Mouse (Mus musculus) forebrain, postnatal 0 days (tissue): Measurements from ENCODE around the gene Creb3l4. TPM values are rescaled to one million over a fixed set of nuclear protein-coding genes. Genes with fewer than 3 reads are reported as not detected.

Source experiments
- ATAC-seq: fragments of 200-750 bp; cut with Nextera tagmentation; 2 replicates; pipeline ENCODE4 v1.8.0; 2017; ENCODE audit warnings: mild to moderate bottlenecking, moderate library complexity
- DNase-seq: peaks from one replicate; pipeline ENCODE4 v3.0.0-alpha.2; 2015
- H3K27ac ChIP-seq: fragments of 300-500 bp; sonication (generic); 2 replicates; pipeline ENCODE4 v1.5.1; 2014; ENCODE audit warnings: low read depth, mild to moderate bottlenecking, antibody characterized with exemption, low read length, moderate library complexity, mixed read lengths
- H3K27me3 ChIP-seq: fragments of 300-500 bp; sonication (generic); 2 replicates; pipeline ENCODE4 v1.6.1; 2014; ENCODE audit warnings: mild to moderate bottlenecking, low read length, mixed read lengths; ENCODE audit not compliant: insufficient read depth
- H3K36me3 ChIP-seq: fragments of 300-500 bp; sonication (generic); 2 replicates; pipeline ENCODE4 v1.6.1; 2014; ENCODE audit warnings: mild to moderate bottlenecking, moderate library complexity; ENCODE audit not compliant: insufficient read depth
- H3K4me1 ChIP-seq: fragments of 300-500 bp; sonication (generic); 2 replicates; pipeline ENCODE4 v1.6.1; 2014; ENCODE audit warnings: antibody characterized with exemption; ENCODE audit not compliant: insufficient read depth
- H3K4me2 ChIP-seq: fragments of 300-500 bp; sonication (generic); 2 replicates; pipeline ENCODE4 v1.6.1; 2014; ENCODE audit warnings: low read depth, mild to moderate bottlenecking, moderate library complexity
- H3K4me3 ChIP-seq: fragments of 300-500 bp; sonication (generic); 2 replicates; pipeline ENCODE4 v1.5.1; 2014; ENCODE audit warnings: low read depth, low read length, mixed read lengths
- H3K9ac ChIP-seq: fragments of 300-500 bp; sonication (generic); 2 replicates; pipeline ENCODE4 v1.6.1; 2014; ENCODE audit warnings: mild to moderate bottlenecking
- H3K9me3 ChIP-seq: fragments of 300-500 bp; sonication (generic); 2 replicates; pipeline ENCODE4 v1.6.1; 2016; ENCODE audit warnings: low read length
- CTCF ChIP-seq: sonication (generic); IDR thresholded peaks from 2 replicates; pipeline ENCODE4 v1.5.1; 2016; ENCODE audit warnings: antibody characterized with exemption, control low read depth, low read depth
- WGBS: fragments of 180-500 bp; shearing (Covaris S2); extraction: QIAGEN DNeasy Blood & Tissue Kit; methylation state at CpG from one replicate; pipeline ENCODE4 v1.1.7; 2014; 5-methylcytosine and 5-hydroxymethylcytosine counted together
- polyA plus RNA-seq: library from polyadenylated mRNA; unstranded; fragments of >200 nt; fragmentation: Nextera tagmentation; extraction: Ambion mirVana; gene quantifications from 2 replicates; pipeline ENCODE4 v1.2.1, GENCODE M21; 2015
- total RNA-seq: library from RNA; depleted of rRNA; stranded (reverse); fragments of >200 nt; gene quantifications from 2 replicates; pipeline ENCODE4 v1.2.3, GENCODE M21; 2014

The Creb3l4 gene
- total and polyA plus RNA-seq, 2 experiments from 2014 or later: 0.91 to 1.4 TPM

GRCm38 (mm10) chr3:90231507-90232333 is 11.6 kb downstream of the Creb3l4 start, which contains the start of gene Jtb:
Gene Jtb (plus strand): TSS chr3:90231597.
- no peaks in the 10 kb centered on the region for H3K9me3 ChIP-seq
- peaks cover 13% of the 10 kb centered on the region for H3K4me1 ChIP-seq
- peaks cover 18% of the 10 kb centered on the region for H3K36me3 ChIP-seq
- no peaks in the 10 kb centered on the region for H3K27me3 ChIP-seq
- peak within 1 kb of the TSS; percentile 84 for H3K4me2 ChIP-seq
- under 1% methylated on average over 61 of the region's 61 CpGs for WGBS
- TF ChIP-seq CTCF: no peak; the same call in 1 of the 2 replicates
- peak within 1 kb of the TSS; percentile 84 for H3K4me3 ChIP-seq
- peak; percentile 100 for ATAC-seq
- H3K27ac ChIP-seq: peak within 1 kb of the TSS; percentile 89
- H3K9ac ChIP-seq: peak within 1 kb of the TSS; percentile 83
- DNase-seq: peak; percentile 96

DNA sequence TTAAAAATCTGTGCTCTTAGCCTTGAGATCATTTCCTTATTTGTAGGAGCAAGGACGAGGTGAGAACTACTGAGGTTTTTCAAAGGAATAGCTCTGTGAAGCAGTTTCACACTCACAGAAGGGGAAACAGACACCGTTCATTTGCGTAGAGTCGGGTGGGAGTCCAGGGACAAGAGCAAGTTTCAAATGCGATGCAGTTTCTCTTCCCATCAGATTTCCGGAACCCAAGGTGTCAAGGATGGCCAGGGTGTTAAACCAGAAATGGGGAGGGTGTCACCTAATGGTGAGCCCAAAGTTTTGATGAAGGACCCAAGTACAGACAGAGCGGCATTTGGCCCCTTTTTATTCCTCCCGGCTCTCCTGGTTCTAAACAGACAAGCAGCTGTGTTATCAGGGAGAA is 12.2 kb downstream of the Creb3l4 start:
- H3K27ac ChIP-seq: peak overlapping the region; percentile 89
- peaks cover 18% of the 10 kb centered on the region for H3K36me3 ChIP-seq
- 0 out of 2 replicates have a peak, but pooled peaks have one; percentile 0 for ATAC-seq
- H3K27me3 ChIP-seq: no peaks in the 10 kb centered on the region
- no peak for DNase-seq
- H3K9me3 ChIP-seq: no peaks in the 10 kb centered on the region
- 0 out of 2 replicates have a peak overlapping the region, but pooled peaks have one; percentile 33 for H3K9ac ChIP-seq
- peak overlapping the region; percentile 84 for H3K4me2 ChIP-seq
- no peak for TF ChIP-seq CTCF
- peak overlapping the region; percentile 84 for H3K4me3 ChIP-seq
- 13% methylated on average over 8 of the region's 8 CpGs for WGBS
- H3K4me1 ChIP-seq: peaks cover 13% of the 10 kb centered on the region

- H3K36me3 ChIP-seq: no peaks in the 10 kb centered on the region
- TF ChIP-seq CTCF: no peak
- no peak overlapping the region for H3K4me3 ChIP-seq
- no peak for ATAC-seq
- no peak for DNase-seq
- 0 out of 2 replicates have a peak, but pooled peaks cover 5% of the 10 kb centered on the region for H3K4me1 ChIP-seq
- WGBS: 88% methylated on average over 10 of the region's 10 CpGs
- no peaks in the 10 kb centered on the region for H3K9me3 ChIP-seq
- H3K27me3 ChIP-seq: no peaks in the 10 kb centered on the region
- no peak overlapping the region for H3K9ac ChIP-seq
- no peak overlapping the region for H3K4me2 ChIP-seq
- H3K27ac ChIP-seq: no peak overlapping the region
Observed at GRCm38 (mm10) chr3:90224331-90224730, 19.0 kb downstream of the Creb3l4 start.

- Histone ChIP-seq H3K9ac (no peak overlapping the region), H3K36me3 (no peaks in the 10 kb centered on the region), H3K4me3 (no peak overlapping the region), H3K27me3 (no peaks in the 10 kb centered on the region), H3K27ac (no peak overlapping the region), H3K9me3 (no peaks in the 10 kb centered on the region), H3K4me1 (0 out of 2 replicates have a peak, but pooled peaks cover 5% of the 10 kb centered on the region), H3K4me2 (no peak overlapping the region)
- TF ChIP-seq CTCF: no peak
- 90% methylated on average over 3 of the region's 3 CpGs for whole genome bisulfite sequencing
- no peak for DNase-seq
- no peak for ATAC-seq
Observed at GRCm38 (mm10) chr3:90222941-90223340, 20.4 kb downstream of the Creb3l4 start.

DNA sequence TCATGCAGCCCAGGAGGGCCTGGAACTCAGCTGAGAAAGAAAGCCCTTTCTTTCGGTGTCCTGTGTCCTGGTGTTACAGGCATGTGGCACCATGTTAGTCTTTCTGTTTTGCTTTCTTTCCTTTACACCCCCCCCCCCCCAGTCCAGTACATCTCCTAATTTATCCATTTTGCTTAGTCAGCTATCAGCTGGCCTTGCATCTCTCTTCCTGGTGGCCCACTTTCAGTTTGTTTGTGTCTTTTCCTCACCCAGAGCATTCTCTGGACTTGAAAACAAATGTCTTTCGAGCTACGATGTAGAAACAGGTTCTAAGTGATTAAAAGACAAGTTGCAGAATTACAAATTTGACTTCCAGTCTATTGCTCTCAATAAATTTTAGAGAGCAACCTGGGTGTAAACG is 20.9 kb downstream of the Creb3l4 start:
- no peak for DNase-seq
- H3K9me3 ChIP-seq: no peaks in the 10 kb centered on the region
- H3K27me3 ChIP-seq: no peaks in the 10 kb centered on the region
- H3K36me3 ChIP-seq: no peaks in the 10 kb centered on the region
- H3K4me3 ChIP-seq: no peak overlapping the region
- ATAC-seq: no peak
- TF ChIP-seq CTCF: no peak
- H3K27ac ChIP-seq: no peak overlapping the region
- no peak overlapping the region for H3K4me2 ChIP-seq
- 0 out of 2 replicates have a peak, but pooled peaks cover 5% of the 10 kb centered on the region for H3K4me1 ChIP-seq
- H3K9ac ChIP-seq: no peak overlapping the region
- WGBS: 87% methylated on average over 4 of the region's 4 CpGs

GRCm38 (mm10) chr3:90221123-90221522 is 22.2 kb downstream of the Creb3l4 start:
- TF ChIP-seq CTCF: no peak
- Histone ChIP-seq H3K36me3 (no peaks in the 10 kb centered on the region), H3K4me1 (0 out of 2 replicates have a peak, but pooled peaks cover 5% of the 10 kb centered on the region), H3K4me2 (peak overlapping the region; percentile 78), H3K9ac (no peak overlapping the region; the same call in 1 of the 2 replicates), H3K27ac (no peak overlapping the region), H3K4me3 (peak overlapping the region; percentile 37; the same call in 1 of the 2 replicates), H3K27me3 (no peaks in the 10 kb centered on the region), H3K9me3 (no peaks in the 10 kb centered on the region)
- ATAC-seq (no peak), DNase-seq (no peak)
- WGBS: 23% methylated on average over 5 of the region's 5 CpGs

GRCm38 (mm10) chr3:90220531-90220951 is 22.8 kb downstream of the Creb3l4 start:
- no peaks in the 10 kb centered on the region for H3K27me3 ChIP-seq
- peak overlapping the region; percentile 78 for H3K4me2 ChIP-seq
- H3K9me3 ChIP-seq: no peaks in the 10 kb centered on the region
- H3K9ac ChIP-seq: peak overlapping the region; percentile 41
- 0 out of 2 replicates have a peak, but pooled peaks cover 5% of the 10 kb centered on the region for H3K4me1 ChIP-seq
- WGBS: 0% methylated on average over 19 of the region's 20 CpGs
- H3K27ac ChIP-seq: peak overlapping the region; percentile 52; the same call in 1 of the 2 replicates
- ATAC-seq: peak; percentile 77
- peak overlapping the region; percentile 37 for H3K4me3 ChIP-seq
- TF ChIP-seq CTCF: no peak
- DNase-seq: peak; percentile 34
- H3K36me3 ChIP-seq: no peaks in the 10 kb centered on the region
